Mouse (Mus musculus): ENCODE data around the gene 2210408I21Rik.

2210408I21Rik gene

DNA sequence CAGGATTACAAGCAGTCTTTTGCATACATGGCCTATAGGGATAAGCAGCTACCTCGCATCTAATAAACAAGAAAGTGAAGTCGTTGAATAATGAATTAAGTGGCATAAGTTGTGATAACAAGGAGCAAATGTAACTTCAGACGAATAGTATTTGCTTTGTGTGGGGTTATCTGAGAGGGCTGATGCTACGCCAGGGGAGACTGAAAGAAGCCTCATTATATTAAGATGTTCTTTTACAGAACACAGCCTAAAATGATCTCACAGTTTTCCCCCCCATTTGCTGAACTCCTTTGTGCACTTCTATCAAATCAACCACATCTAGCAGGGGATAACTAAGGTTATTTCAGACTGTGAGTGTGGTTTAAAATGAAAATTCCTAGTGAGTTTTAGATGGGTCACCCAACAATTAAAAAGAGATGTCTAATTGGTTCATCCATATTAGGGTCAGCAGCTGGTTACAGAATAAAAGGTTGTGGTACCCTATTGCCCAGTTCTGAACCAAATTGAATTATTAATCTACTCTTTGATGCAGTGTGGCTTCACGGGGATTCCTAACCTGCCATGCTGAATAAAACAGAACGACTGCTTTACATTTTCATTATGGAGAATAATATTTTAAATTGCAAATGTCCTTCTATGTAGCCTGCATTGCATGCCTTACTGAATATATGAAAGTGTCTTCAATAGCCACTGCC lies 343.2 kb downstream of the 2210408I21Rik start:
- DNase-seq (ENCODE audit: low read depth, low spot score), result no peak

DNA sequence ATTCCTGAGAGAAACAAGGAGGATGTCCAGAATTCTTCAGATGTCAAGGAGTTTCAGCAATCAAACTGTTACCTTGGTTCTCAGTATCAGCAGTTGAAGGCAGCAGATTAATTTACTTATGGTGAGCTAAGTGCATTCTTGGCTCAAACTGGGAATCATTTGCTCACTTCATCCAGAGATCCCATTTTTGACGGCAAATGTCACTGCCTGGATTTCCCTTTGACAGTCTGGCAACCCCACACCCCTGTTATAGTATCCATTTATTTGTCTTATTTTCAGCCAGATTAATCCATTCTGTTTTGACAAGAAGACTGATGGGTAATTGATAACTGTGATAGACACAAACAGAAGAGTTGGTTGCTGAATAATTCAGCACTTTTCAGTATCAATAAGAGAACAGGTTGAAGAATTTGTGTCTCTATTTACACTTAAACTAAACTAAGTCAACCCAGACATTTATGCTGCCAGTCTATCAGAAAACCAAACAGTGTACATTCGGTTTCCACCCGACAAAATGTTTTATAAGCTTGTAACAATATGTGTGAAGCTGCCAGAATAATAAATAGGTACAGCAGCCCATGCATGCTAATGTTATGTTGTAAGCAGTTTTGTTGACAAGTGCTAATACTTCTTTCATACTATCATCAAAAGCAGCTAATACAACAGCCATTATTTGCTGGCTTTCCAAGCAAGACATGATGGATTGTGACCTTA lies 354.8 kb downstream of the 2210408I21Rik start:
- no peak for DNase-seq (ENCODE audit: low read depth, low spot score)

- no peak for DNase-seq (ENCODE audit: low read depth, low spot score)
Observed at GRCm38 (mm10) chr13:77514046-77514445, 378.7 kb downstream of the 2210408I21Rik start.

DNA sequence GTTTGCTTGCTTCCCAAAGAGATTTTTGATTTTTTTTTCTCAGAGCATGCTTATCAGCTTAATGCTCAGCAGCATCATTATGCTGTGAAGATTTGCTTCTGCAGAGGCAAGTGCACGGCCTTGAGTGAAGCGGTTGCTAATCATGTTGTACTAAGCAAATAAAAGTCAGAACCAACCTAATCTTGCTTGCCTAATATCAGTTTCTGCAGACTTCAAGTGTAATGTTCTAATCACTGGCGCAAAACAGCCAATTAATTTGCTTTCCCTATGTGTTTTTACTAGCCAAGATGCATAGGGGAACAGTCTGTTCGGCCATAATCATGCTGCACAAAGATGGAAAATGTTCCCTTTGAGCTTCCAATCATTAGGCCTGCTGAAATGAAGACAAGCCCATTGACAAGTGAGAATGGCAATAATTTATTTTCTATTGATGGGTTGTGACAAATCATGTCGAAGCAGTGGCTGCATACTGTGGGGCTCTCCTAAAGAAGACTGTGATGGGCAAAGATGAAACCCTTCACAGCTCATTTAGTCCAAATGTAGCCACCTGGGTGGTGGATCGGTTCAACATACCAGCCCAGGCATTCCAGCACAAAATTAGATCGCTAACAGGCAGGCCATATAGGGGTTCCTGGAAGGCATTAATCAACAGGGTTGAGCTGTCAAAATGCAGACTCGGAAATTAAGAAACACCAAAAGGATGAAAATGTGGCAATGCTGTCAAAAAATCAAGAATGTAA lies 393.8 kb downstream of the 2210408I21Rik start:
- no peak for DNase-seq (ENCODE audit: low read depth, low spot score)

DNA sequence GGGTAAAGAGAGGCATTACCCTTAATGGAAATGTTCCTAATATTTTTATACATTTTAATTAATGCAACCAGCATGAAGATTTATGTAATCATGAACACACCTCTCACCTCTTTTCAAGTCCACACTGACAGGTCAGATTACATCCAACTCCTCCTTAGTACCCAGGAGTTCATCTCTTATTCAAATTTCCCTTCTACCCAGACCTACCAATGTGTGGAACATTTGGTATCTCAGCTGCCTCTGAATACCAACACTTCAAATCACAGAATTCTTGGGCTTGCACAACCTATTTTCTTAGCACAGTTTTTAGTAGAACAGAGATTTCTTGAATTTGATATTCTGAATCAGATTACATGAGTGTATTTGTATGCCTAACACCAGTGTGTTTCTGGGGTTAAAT lies 394.4 kb downstream of the 2210408I21Rik start:
- DNase-seq (ENCODE audit: low read depth, low spot score), result no peak

DNA sequence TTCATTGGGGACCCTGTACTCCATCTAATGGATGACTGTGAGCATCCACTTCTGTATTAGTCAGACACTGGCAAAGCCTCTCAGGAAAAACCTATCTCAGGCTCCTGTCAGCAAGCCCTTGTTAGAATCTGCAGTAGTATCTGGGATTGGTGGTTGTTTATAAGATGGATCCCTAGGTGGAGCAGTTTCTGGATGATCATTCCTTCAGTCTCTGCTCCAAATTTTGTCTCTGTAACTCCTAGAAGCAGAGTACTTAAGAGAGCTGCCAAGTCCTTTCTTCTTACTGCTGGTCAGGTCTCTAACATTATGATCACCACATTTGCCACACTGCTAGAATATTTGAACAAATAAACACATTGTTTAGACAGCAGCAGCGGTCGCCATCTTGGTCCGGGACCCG lies 402.1 kb downstream of the 2210408I21Rik start:
- DNase-seq (ENCODE audit: low read depth, low spot score), result no peak

GRCm38 (mm10) chr13:77547486-77548385 lies 412.4 kb downstream of the 2210408I21Rik start:
- DNase-seq (ENCODE audit: low read depth, low spot score), result no peak

DNA sequence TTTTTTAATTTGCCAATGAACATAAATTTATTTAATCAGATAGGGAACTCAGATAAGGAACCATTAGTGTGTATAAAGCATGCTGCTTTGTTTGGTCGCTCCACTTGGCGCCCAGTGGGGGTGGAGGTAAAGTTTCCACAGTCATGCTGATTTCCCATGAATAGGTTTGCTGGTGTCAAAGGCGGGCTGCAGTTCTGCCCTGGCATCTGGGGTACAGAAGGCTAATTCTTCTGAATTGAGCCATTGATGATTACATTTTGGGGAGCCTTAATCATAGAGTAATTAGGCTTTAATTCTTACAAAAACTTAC lies 413.0 kb downstream of the 2210408I21Rik start:
- no peak for DNase-seq (ENCODE audit: low read depth, low spot score)

DNA sequence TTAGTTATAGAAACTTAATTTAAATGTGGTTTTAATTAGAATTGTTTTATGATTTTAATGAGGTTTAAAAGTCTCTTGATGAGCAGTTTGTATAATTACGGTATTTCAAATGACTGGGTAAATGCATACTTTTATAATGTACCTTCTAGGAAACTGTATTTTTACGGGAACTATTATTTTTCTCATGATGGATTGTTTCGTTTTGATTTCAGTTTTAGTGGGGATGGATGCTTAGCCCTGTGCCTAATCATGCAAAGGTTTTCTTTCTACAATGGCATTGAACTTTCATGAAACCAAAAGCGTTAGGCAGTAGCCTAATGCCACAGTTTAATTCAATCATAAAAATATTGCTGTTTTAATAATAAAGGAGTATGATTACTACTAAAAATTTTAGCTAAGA lies 413.4 kb downstream of the 2210408I21Rik start:
- no peak for DNase-seq (ENCODE audit: low read depth, low spot score)

DNA sequence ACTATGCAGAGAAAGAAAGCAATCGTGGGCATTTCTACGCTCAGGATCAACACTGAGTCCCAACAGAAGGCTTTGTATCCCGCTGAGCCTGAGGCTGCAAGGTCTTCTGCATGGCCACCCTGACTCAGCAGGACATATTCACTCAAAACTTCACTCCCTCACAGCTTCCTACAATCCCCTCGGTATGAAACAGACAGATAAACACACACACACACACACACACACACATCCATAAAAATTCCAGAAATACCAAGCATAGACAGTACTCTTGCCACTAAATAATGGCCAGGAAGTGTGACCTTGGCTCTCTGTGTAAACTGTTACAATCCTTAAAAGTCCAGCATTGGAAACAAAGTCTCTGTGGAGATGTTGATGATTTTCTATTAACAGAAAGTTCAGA lies 458.7 kb downstream of the 2210408I21Rik start:
- DNase-seq (ENCODE audit: low read depth, low spot score), result no peak

DNA sequence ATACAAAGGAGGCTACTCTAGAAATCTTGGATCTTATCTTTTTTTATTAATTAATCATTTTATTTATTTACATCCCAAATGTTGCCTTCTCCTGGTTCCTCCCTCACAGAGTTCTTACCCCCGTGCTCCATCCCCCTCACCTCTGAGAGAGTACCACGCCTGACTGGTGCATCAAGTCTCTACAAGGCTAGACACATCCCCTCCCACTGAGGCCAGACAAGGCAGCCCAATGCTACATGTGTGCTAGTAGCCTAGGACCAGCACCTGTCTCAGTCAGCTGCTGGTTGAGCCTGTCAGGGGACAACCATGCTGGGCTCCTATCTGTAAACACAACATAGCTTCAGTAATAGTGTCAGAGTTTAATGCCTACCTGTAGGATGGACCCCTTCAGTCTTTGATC lies 480.0 kb downstream of the 2210408I21Rik start:
- no peak for DNase-seq (ENCODE audit: low read depth, low spot score)
